Mouse (Mus musculus) layer of hippocampus, postnatal 10 days (tissue): ENCODE measurements around the gene P4ha3. TPM values are rescaled to one million over a fixed set of nuclear protein-coding genes. Genes with fewer than 3 reads are reported as not detected.
"Not testable (repeated sequence)": the region's sequence is repeated elsewhere in the genome, so short reads cannot be mapped to it uniquely, and the experiment has no call there.

ENCODE experiments used
- DNase-seq, 2 experiments: peaks; one replicate each; pipeline ENCODE4 v3.0.0; 2021; ENCODE audit warnings: low spot score in 2 of 2
- long read RNA-seq: library from polyadenylated mRNA; stranded (forward); transcript quantifications from one replicate; pipeline ENCODE4 v2.0.0, GENCODE M21; 2023
- total RNA-seq, 2 experiments: library from RNA; stranded (reverse); gene quantifications; 2 replicates each; pipeline ENCODE4 v1.2.3; 2021

The P4ha3 gene
- 10 to 100 TPM in 1 of 2 experiments, 1 to 10 TPM in 1; 9.2 to 11.4 TPM for total RNA-seq
- long read RNA-seq, transcript P4ha3-201 (13 exons, 2,361 nt): major isoform, 5 of 7 reads
- long read RNA-seq, partial matches to known transcripts: 2 of 7 reads
- long read RNA-seq, other reads (novel, unspliced or antisense): 0 of 7 reads

DNA sequence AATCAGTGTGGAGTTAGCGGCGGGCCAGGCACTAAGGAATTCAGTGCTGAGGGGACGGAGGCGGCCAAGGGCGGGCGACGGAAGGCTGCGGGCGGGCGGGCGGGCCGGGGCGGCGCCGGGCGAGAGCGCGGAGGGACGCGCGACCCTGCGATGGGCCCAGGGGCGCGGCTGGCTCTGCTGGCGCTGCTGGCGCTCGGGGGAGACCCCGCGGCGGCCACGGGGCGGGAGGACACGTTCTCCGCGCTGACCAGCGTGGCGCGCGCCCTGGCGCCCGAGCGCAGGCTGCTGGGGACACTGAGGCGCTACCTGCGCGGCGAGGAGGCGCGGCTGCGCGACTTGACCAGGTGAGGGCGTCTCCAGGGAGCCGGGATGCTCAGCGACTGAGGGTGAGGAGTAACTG is at the start of gene P4ha3:
Gene P4ha3 (plus strand): TSS at position 138 of the 400 bp plus-strand sequence.
- no peak for DNase-seq

DNA sequence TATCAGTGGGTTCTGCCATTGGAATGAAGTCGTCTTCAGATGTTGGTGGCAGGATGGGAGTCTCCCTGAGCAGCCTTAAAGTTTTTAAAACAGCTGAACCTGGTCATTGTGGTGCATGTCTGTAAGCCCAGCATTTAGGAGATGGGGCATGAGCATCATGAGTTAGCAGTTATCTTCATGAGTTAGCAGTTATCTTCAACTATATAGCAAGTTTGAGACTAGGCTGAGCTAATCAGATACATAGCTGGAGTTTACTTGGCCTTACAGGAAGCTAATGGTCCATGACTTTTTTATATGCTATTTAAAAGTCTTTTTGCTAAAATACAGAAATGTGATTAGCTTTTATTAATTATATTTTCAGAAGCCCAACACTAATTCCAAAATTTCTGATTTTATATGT is 47.0 kb upstream of the P4ha3 start:
- DNase-seq: no peak

DNA sequence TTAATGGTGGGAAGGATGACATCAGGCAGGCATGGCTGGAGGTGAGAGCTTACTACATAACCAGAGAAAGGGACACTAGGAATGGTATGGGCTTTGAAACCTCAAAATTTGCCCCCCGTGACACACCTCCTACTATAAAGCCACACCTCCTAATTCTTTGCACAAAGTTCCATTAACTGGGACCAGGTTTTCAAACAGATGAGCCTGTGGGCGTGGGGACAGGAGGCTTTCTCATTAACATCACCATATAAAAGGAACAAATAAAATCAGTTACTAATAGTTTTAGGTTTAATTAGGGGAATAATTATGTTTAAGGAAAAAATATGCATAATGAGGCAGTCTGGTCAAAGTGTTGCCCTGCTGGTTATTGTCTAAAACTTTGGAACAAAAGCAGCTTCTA is 44.7 kb upstream of the P4ha3 start:
- no peak for DNase-seq

DNA sequence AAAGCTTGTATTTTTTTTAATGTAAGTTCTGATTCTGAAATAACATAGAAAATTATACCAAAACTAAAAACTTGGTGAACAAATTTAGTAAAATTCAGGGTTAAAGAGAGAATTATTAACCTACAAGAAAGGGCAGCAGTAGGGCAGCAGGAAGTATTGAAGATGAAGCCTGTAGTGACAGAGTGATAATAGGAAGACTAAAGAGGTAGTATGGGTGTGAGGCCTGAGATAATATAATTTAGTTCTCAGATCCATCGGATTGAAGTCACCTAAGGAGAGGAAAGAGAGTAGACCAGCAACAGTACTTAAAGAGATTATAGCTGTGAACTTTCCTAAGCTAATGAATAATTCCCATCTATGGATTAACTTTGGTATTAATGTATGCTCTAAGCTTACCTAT is 42.3 kb upstream of the P4ha3 start:
- DNase-seq: no peak

DNA sequence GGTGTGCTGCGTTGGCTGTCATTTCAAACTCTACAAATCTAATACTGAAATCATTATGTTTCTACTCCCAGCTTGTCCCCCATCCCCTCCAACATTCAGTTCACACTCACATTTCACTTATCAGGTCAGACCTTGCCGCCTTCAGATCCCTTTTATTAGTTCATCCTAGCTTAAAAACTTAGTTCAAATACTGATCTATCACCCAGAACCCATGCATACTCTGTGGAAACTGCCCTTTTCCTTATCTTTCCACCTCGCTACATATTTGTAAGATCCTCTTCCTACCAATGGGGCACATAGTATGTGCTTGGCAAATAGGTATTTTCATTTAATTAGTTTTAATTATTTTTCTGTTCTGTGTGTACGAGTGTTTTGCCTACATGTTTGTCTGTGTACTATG is 41.1 kb upstream of the P4ha3 start:
- DNase-seq: no peak

DNA sequence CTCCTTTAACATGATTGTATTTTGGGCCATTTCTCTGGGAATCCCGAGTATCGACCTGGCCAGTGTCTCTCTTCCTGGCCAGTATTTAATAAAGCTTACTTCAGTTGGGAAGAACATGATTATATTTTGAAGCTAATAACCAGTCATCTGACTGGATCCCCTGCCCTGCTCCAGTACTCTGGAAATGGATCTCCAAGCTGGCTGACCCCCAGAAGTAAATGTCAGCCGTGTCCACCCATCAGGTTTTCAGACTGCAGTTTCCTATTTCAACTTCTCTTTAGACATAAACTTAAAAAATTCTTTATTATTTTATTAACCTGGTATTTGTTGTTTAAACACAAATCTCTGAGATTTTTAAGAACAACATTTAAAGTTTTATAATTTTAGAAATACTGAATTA is 40.1 kb upstream of the P4ha3 start:
- no peak for DNase-seq

DNA sequence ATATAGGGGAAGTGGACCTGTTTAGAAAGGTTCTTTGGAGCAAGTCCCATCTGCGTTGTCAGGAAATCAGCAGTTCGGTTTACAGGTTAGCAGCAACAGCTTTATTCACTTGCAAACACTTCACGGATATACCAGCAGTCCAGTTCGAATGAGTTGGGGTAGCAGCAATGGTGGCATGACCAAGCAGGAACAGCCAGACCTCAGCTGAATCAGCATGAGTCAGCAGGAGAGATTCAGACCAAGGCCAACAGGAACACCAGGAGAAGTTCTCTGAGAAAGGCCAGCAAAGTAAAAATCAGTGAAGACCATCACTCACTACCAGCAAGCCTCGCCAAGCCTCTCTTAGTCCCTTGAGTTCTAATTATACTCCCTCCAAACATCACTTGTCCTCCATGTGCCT is 34.7 kb upstream of the P4ha3 start:
- no peak for DNase-seq

DNA sequence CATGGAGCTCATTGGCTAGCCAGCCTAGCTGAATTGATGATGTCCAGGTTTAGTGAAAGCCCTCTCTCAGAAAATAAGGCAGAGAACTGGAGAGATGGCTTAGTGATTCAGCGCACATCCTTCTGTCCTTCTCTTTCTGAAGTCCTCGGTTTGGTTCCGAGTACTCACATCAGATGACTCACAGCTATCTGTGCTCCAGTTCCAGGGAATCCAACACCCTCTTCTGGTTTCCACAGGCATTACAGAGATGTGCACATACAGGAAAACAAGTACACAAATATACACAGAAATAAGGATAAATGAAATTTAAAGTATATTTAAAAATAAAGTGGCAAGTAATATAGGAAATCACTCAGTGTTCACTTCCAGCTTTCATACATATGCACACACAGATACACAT is 23.0 kb upstream of the P4ha3 start:
- no peak for DNase-seq

DNA sequence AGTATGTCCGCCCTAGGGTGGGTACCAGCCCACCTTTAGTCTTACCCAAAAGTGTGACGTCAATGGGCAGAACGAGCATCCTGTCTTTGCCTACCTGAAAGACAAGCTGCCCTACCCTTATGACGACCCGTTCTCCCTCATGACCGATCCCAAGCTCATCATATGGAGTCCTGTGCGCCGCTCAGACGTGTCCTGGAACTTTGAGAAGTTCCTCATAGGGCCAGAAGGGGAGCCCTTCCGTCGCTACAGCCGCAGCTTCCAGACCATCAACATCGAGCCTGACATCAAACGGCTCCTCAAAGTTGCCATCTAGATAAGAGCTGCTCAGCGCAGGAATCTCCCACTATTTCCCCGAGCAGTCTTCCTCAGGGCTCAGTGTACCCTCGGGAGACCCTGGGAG is 20.4 kb upstream of the P4ha3 start:
- not testable (repeated sequence) for DNase-seq

DNA sequence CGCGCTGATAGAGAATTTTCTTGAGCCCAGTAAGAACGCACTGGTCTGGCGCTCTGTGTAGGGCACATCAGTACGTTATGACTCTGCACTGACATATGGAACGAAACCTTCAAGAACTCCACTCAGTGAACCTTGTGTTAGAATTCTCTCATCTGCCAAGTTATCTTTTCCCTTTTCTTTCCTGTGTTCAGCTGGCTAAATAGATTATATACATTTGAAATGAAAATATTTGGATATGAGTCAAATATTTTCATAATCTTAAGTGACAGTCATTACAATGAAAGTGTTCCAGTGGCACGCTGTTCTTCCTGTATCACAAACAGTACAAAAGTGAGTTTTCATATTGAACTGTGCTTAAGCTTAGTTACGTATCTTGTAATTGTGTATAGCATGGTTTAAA is 13.0 kb upstream of the P4ha3 start:
- DNase-seq: no peak

DNA sequence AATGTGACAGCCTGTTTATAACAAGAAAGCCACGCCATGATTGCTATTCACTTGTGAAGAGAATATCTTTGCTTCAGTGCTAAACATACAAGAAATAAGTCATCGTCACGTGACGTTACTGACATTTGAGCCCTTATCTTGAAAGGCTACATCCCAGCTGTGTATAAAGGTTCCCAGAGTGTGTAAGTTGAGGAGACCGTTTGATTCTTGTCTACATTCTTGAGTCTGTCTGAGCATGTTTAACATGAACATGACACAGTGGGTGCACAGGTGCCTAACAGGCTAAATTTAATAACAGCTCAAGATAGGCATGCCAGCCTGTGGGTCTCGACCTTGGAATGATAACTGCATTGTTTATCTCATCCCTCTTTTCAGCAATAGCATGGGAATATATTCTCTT is 10.8 kb upstream of the P4ha3 start:
- no peak for DNase-seq

DNA sequence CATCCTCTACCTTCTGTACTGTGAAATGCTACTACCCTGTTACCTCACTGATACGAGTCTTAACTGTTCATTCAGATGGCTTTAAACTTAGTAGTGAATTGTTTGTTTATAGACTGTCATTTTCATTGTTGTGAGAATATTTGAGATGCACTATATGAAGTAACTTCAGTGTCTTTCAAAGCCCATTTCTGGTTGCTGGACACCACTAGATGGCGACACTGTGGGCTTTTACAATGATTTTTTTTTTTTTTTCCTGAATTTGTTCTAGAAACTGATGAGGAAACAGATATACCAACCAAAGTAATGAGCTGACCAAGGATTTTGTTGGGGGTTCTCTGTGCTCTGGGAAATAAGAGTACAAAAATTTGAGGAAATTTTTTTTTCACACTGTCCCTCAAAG is 8.9 kb upstream of the P4ha3 start:
- no peak for DNase-seq

DNA sequence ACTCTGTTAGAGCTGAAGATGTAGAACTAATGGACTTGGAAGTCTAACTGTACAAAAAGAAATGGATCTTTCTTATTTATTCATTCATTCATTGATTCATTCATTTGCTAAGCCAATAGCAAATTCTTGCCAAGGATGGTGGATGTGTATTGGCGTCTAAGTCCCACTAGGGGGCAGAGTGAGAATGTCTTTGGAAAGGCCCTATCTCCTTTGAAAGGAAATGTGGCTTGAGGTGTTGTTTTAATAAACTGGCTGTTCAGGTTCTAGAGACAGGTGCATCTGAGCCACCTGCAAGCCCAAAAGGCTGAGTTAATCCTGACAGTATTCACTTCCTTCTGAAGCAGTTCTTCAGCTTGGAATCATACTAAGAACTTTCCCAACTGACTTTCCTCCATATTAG is 5.5 kb upstream of the P4ha3 start:
- DNase-seq: peak; percentile 45 to 64

DNA sequence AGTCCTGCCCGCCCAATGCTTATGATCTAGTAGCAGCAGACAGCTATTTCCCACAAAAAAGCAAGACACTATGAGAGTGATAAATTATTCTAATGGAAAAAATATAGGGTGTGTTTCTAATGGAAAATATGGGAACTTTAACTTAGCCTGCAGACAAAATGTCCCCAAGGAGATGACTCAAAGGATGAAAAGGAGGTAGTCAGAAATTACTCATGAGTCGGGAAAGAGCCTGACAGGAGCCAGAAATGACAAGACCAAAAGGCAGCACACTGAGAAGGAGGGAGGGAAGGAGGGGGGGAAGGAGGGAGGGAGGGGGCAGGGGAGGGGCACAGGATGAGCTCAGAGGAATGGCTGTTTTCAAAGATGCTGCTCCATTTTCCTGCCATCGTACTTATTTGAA is 3.7 kb upstream of the P4ha3 start:
- no peak for DNase-seq

DNA sequence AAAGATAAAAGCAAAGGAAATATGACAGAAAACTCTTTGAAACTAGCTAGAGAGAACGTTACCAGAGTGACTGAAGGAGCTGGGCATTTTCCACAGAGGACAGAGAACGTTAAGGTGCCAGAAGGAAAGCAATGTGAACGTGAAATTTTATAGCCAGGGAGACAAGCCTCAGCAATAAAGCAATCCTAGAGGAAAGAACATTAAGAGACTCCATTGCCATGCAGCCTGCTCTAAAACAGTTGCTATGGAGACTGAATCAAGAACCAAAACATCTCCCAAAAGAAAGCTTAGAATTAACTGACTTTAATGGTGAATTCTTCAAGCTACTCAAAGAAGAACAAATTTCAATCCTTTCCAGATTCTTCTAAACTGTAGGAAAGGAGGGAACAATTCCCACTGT is 2.0 kb upstream of the P4ha3 start:
- DNase-seq: no peak

DNA sequence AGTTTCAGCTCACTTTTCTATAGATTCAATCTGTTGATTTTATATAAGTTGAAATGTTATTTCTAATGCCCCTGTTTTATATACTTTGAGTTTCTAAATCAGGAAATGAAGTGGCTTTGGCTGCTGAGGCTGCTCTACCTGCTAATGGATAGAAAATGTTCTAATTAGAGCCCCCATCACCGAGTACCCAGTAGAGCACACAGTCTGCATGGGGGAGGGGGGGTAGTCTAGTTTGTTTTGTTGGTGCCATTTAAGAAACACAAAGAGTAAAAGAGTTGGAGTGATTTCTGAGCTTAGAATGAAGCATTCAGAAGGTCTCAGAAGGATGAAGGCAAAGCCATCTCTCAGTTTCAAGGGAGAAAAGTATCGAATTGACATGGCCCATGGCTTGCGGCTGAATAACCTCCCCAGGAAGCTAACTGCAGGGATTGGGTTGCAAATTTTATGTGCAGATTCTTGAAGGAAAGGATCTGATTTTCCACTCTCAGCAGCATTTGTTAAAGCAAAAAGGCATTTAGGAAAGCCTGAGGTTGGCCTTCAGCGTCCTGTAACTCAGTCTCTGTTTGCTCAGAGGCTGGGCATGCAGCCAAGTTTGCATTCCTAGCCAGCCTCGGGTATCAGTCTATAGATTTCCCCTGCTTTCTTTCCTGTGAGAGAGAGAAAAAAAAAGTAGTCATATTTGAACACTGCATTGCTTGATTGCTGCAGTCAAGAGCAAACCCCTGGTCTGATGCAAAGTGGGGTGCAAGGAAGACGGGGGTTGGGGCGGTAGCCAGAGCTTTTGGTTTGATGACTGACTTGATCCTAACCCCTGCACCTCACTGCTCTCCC is 2.6 kb downstream of the P4ha3 start:
- no peak for DNase-seq

DNA sequence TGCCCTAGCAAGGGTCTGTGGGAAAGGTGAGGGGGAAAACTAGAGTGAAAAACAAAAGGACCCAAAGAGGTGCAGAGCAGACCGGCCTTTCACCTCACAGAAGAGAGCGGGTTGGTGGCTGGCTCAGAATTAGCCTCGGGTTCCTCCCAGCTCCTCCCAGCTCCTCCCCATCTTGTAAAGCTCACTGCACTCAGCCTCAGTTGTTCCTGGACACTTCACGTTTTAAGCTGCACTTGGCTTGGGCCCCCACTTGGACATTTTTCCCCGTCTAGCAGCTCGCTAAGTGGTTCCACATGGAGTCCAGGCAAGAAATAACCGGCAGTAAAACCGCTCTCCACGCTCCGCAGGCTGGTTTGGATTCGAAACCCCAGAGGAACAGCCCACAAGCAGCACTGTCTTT is 3.3 kb downstream of the P4ha3 start:
- DNase-seq: no peak

DNA sequence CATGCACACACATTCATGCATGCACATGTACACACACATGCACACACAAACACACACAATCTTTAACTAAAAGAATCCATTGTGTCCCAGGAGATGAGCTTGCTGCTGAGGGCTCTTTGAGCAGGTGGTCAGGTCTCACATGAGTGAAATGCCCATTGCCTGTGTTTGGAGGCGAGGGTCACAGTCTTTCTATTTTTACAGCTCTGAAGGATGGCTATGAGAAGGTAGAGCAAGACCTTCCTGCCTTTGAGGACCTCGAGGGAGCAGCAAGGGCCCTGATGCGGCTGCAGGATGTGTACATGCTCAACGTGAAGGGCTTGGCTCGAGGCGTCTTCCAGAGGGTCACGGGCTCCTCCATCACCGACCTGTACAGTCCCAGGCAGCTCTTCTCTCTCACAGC is 8.2 kb downstream of the P4ha3 start:
- DNase-seq: no peak

DNA sequence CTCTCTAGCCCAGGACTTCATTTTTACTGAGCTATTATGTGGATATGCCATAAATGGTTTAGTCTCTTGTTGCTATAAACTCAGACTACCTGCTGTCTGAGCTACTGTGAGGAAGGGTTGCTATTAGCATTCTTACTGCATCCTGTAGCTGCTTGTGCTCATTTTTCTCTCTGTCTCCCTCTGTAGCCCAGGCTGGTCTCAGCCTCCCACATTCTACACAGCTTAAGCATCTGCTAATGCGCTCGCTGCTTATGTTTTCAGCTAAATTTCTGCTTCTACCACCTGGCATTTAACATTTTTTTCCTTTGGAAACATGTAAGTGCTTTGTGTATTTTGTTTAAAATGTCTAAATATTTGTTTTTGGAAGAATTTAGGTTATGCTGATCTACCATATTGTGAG is 10.4 kb downstream of the P4ha3 start:
- DNase-seq: no peak

DNA sequence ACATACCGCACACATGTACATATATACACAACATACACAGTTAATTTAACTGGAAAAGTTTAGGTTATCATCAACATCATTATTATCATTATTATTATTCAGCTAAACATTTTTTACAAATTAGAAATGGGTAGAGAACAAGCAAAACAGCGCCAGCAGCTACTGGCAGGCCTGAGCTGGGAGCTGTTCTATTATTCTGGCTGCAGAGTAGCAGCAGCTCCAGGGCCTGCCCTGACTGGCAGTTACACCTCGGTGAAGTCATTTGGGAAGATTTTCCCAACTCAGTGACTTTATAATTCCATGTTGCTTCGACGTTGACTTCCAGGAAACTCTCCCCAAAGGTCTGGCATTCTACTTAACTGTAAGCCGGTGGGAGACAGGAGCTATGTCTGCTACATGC is 11.4 kb downstream of the P4ha3 start:
- DNase-seq: no peak

DNA sequence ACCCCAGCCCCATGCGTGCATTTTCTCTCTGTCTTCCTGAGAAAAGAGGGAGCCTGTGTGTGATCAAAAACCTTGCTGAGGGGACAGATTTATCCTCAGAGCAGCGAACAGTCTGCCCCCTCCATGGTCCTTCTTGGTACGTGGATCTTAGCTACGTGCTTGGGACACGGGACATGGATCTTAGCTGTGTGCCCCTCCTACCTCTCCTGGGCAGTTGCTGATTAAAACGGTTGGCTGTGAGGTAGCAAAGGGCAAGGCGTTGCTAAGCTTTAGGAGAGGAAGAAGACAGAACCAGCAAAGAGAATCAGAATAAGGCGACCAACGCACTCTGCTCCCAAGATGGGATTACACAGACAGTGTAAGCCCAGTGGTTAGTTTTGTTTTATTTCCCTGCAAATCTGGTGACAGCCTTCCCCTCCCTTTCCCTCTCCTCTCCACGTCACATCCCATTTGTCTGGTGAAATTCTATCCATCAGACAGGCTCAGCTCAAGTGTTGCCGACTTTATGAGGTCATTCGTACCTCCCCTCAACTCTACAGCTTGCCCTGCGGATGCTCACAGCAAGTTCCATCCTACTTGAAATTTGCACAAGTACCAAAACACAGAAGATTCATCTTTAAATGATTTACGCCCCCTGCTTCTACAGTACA is 13.7 kb downstream of the P4ha3 start:
- DNase-seq: no peak

DNA sequence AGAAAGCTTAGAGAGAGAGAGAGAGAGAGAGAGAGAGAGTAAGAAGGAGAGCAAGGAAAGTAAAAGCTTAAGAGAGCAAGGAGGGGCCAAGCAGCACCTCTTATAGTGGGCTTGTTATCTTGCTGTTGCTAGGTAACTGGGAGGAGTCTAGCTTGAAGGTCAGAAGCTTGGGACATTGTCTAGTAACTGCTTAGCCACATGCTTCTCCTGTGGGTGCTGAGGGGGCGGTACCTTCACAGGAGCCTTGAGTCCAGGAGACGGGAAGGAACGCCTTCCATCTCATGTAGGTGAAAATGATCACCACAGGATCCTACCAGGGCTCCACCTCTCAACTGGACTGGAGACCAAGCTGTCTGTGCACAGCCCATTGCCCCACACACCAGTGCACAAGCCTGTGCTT is 16.1 kb downstream of the P4ha3 start:
- no peak for DNase-seq

DNA sequence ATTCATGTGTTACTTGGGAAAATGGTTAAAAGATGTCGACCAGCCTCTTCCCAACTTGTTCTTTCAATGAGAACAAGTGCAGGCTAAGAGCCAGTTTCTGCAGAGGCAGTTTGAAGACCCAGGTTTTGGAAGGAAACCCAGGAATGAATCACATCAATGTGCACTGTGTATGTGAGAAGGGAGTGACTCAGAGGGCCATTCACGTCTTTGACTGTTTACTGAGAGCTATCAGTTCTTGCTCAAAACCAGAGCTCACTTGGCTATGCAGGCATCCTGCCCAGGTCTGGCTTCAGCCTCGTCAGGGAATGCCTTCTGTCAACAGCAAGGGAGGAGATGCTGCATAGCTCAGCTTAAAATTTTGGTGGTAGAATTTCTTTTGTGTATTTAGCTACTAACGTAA is 17.0 kb downstream of the P4ha3 start:
- DNase-seq: peak; percentile 55 to 66
